Mouse (Mus musculus): ENCODE results near the gene Prkn.

The Prkn gene

GRCm38 (mm10) chr17:10997291-10997690 lies 157.1 kb downstream of the Prkn start:
- DNase-seq = no peak

DNA sequence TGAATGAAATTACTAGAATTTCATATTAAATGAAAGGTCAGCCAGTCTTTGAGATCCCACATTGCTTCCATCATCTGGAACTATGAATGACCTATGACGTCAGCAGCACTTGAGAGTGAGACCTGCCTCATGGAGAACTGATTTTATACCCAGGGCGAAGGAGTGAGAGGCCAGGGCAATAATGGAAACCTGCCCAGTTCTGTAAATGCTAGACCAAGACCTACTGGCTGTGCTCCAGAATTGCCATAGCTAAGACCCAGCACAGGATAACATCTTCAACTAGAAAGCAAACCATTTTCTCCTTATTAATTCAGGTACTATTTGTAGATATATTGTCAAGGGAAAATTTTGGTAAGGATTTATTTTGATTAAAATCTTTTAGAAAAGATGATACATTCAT lies 183.2 kb downstream of the Prkn start:
- DNase-seq = no peak

- DNase-seq = no peak
Observed at GRCm38 (mm10) chr17:11029348-11029747, 189.2 kb downstream of the Prkn start.

- DNase-seq = no peak
Observed at GRCm38 (mm10) chr17:11030936-11031335, 190.8 kb downstream of the Prkn start.

- DNase-seq = no peak
Observed at GRCm38 (mm10) chr17:11032366-11032765, 192.2 kb downstream of the Prkn start.

DNA sequence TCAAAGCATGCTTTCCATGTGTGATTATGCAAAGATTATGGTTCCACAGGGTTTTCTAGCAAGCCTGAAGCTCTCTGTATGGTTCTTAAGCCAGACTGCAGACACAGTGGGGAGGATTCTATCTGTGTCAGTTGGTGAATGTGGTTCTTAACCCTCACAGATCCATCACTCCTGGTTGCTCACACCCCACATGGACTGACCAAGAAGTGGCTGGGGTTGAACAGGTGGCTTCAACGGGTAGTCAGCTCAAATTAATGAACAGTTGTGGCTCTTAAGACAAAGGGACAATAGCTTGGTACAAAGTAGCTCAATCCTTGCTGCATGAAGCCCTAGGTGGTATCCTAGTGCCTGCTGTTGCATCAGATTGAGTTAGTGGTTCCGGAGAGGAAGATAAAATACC lies 193.4 kb downstream of the Prkn start:
- no peak for DNase-seq

- DNase-seq = no peak
Observed at GRCm38 (mm10) chr17:11038272-11038671, 198.1 kb downstream of the Prkn start.

DNA sequence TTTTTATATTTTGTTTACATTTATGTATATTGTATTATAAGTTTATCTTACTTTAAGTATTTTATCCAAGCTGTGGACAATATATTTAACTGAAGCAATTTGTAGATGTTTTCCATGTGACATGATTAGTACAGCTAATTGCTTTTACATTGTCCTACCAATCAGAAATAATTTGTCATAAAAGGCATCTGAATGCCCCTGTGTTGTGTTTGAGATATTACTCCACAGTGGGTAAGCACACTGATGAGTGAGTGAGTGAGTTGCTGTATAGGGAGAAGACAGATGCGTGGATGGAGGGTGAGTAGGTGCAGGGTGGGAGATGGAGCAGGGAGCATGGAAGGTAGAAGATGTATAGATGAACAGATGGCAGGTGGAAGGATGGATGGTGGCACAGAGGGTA lies 218.8 kb downstream of the Prkn start:
- DNase-seq = no peak

DNA sequence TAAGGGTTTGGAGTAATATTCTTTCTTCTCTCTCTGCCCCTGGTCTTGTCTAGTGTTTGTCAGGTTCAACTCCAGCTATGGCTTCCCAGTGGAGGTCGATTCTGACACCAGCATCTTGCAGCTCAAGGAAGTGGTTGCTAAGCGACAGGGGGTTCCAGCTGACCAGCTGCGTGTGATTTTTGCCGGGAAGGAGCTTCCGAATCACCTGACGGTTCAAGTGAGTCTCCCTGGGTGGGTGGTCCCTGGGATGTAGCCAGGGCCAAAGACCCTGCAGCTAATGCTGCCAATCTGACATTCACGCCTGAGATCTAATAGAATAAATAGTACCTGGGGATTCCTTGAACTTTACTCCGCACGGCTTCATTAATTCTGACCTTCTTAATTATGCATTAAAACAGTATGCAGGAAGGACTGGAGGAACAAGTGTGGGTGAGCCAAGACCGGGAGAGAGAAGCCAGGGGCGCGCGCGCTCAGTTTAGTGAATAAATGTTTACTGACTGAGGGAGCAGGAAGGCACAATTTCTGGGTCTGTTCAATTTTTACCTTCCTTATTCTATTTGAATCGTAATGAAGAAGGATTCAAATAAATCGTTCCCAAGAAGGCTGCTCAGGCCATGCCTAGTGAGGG lies 227.0 kb downstream of the Prkn start:
- DNase-seq = no peak

GRCm38 (mm10) chr17:11067704-11068475 lies 227.7 kb downstream of the Prkn start:
- no peak for DNase-seq

GRCm38 (mm10) chr17:11070996-11071395 lies 230.8 kb downstream of the Prkn start:
- no peak for DNase-seq

- DNase-seq = no peak
Observed at GRCm38 (mm10) chr17:11076319-11076903, 236.2 kb downstream of the Prkn start.

DNA sequence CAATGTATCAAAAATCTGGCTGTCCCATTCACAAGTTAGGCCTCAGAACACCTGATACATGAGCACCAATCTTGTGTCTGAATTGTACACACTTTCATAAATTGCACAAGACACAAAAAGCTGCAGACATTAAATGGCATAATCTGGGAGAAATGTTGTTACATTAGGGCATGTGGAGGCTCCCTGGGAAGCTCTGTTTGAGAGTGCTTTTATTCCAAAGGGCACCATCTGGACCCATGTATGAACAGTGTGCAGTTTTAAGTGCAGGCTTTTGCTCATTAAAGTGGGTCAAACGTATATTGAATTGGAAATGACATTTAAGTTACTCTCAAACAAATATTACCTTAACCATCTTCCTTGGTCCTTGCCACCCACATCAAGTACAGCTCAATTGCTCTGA lies 246.3 kb downstream of the Prkn start:
- DNase-seq = no peak

GRCm38 (mm10) chr17:11087088-11087487 lies 246.9 kb downstream of the Prkn start:
- no peak for DNase-seq

DNA sequence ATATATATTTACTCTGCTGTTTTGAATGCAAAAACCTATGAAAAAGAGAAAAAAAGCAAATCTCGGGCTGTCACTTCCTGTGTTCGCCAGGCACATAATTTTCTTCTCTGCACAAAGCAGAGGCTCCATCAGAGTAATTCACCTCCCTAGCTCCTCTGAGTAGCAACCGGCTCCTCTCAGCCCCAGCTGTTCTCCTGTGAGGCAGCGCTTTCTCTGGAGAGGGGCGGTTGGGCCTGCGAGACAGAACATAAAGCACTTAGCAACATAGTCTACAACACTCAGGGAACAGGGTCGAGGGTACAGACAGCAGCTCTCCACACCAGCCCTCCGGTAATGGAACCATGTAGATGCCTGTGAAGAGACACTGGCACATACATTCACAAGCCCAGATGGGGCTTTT lies 247.6 kb downstream of the Prkn start:
- no peak for DNase-seq

DNA sequence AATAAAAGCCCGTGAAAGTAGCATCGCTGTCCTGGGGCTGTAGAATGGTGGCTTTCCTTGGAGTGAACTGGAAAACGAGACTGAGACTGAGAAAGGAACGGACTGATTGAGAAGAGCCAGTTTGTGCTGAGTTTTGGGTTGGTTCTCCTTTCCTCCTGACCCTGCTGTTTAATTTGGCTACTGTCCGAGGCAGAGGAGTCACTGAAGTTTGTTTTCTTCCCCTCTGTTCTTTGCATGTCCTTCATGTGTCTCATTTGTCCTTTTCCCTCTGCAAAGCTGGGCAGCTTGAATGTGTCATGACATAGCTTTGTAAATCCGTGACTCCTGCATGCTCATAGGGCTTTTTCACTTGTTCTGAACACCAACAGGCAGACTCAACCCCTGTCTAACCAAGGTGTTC lies 249.2 kb downstream of the Prkn start:
- DNase-seq = no peak

GRCm38 (mm10) chr17:11092900-11093299 lies 252.7 kb downstream of the Prkn start:
- DNase-seq = no peak

- DNase-seq = no peak
Observed at GRCm38 (mm10) chr17:11093321-11093720, 253.1 kb downstream of the Prkn start.

- DNase-seq = no peak
Observed at GRCm38 (mm10) chr17:11107007-11107406, 266.8 kb downstream of the Prkn start.

- DNase-seq = no peak
Observed at GRCm38 (mm10) chr17:11107916-11108315, 267.7 kb downstream of the Prkn start.

DNA sequence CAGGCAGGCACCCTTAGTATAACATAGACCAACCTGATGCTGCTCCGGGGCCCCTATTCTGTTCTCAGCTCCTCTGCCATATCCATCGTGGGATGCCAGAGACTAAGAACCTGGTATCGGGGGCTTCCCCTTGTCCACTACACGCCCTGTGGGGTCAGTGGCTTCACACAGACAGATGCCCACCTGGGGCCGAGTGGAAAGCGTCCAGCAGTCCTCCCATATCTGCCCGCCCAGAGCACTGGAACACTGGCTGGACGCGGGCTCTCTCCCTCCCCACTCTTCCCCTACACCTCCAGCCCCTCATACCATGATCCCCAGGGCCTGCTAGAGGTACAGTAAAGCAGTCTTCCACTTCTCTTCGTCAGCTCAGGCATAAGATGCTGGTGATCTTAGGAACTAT lies 277.3 kb downstream of the Prkn start:
- no peak for DNase-seq

- DNase-seq = no peak
Observed at GRCm38 (mm10) chr17:11124048-11124447, 283.9 kb downstream of the Prkn start.

GRCm38 (mm10) chr17:11127217-11127616 lies 287.0 kb downstream of the Prkn start:
- no peak for DNase-seq

DNA sequence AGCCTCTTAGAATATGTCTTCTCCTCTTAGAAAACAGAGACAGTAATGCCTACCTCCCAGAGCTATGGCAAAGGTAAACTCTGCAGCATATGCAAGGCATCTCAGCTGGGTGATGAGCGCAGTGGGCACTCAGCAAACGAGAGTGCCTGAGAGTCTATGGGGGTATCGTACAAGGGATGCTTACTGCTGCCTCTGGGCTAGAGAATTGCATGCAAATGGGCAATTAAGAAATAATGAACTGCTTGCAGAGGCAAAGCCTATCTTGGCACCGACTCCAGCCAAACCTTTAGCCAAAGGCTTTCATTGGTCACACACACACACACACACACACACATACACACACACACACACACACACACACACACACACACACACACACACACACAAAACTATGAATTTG lies 290.7 kb downstream of the Prkn start:
- no peak for DNase-seq
